ENCODE assay signal across 7 mouse cellular contexts in the genomic region with DNA sequence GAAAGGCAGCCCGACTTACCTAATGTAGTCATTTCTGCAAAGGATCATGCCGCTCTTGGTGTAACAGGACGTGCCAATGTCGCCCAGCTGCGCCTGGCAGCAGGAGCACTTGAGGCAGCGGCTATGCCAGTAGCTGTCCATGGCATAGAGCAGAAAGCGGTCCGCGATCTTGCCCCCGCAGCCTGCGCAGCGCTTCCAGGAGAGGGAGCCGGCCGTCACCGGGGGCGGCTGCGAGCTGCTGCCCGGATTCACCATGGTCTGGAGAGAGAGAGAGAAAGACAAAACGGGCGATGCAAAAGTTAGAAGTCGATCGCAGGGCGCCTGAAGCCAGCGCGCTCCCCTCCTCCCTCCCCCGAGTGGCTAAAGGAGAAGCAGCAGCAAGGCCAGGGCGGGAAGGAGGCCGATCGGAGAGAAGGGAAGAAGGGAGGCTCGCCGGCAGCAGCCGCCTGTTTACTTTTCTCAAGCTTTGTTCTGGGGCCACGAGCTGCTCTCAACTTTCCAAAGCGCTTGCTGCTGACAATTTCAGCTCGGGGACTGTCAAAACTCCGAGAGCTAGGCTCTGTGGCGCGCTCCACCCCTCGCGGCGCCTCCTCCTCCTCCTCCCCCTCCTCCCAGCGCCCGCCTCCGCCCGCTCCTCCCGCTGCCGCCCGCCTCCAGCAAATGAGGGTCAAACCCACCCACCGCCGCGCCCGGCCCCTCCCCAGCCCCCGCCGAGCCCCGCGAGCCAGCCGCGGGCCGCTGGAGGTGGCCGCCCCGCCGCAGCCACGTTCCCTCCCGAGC. TPM values are rescaled to one million over a fixed set of nuclear protein-coding genes. Genes with fewer than 3 reads are reported as not detected.
DNase-seq lines count a peak whose midpoint lies in the region; ATAC-seq and TF ChIP-seq lines count a peak whose summit lies in the region.

No protein-coding gene starts in this region.

- 1% methylated on average over 54 of the region's 64 CpGs for WGBS in intestine, postnatal 0 days
- WGBS in liver, adult 2 months, result under 1% methylated on average over 64 of the region's 64 CpGs

- H3K36me3 ChIP-seq in intestine, postnatal 0 days (ENCODE audit: control insufficient read depth, insufficient read depth), result no peaks in the 10 kb centered on the region
- H3K36me3 ChIP-seq in liver, adult 2 months (ENCODE audit: control insufficient read depth, insufficient read depth, low read length), result 0 out of 2 replicates have a peak, but pooled peaks cover 2% of the 10 kb centered on the region

- peak; percentile 27 for ATAC-seq in common myeloid progenitor, adult 5-6 weeks (replicated peaks; ENCODE audit: low read depth, poor library complexity, severe bottlenecking)
- peak; percentile 13 for ATAC-seq in granulocyte monocyte progenitor cell, adult 5-6 weeks (replicated peaks; ENCODE audit: poor library complexity, severe bottlenecking)
- peak; percentile 12; the same call in 1 of the 2 replicates for ATAC-seq in intestine, postnatal 0 days
- peak; percentile 16; the same call in 1 of the 2 replicates for ATAC-seq in monocyte, adult 5-6 weeks (replicated peaks; ENCODE audit: insufficient number of reproducible peaks, low FRiP score, low TSS enrichment, poor library complexity, severe bottlenecking)

- H3K27me3 ChIP-seq in intestine, postnatal 0 days (replicated peaks; ENCODE audit: control insufficient read depth, insufficient read depth, low read length), result no peaks in the 10 kb centered on the region
- H3K27me3 ChIP-seq in liver, adult 2 months (ENCODE audit: control insufficient read depth, insufficient read depth, low read length), result no peaks in the 10 kb centered on the region

- peak; percentile 55 for TF ChIP-seq CTCF in intestine, postnatal 0 days (IDR thresholded peaks at IDR 0.05; ENCODE audit: low read depth)
- TF ChIP-seq CTCF in liver, adult 2 months (IDR thresholded peaks at IDR 0.05; ENCODE audit: low read depth, low read length), result no peak

- peak overlapping the region; percentile 91 for H3K4me2 ChIP-seq in intestine, postnatal 0 days (replicated peaks; ENCODE audit: low read depth)

- peak; percentile 85 to 86 for DNase-seq in adrenal gland, adult 18-20 months (ENCODE audit: low spot score in 2 of 2)
- peak; percentile 77 for DNase-seq in liver, adult 2 months (ENCODE audit: extremely low read depth, low read depth, low spot score)
- peak; percentile 80 to 84 for DNase-seq in spleen, postnatal 36 days (ENCODE audit: low spot score in 2 of 2)

- H3K4me1 ChIP-seq in intestine, postnatal 0 days (replicated peaks; ENCODE audit: control insufficient read depth, insufficient read depth, low read length), result no peaks in the 10 kb centered on the region; the same call in 1 of the 2 replicates
- peaks cover 17% of the 10 kb centered on the region for H3K4me1 ChIP-seq in liver, adult 2 months (ENCODE audit: control insufficient read depth, insufficient read depth, low read length)

- H3K4me3 ChIP-seq in intestine, postnatal 0 days (ENCODE audit: low read depth, low read length), result peak overlapping the region; percentile 84
- H3K4me3 ChIP-seq in liver, adult 2 months (ENCODE audit: insufficient read depth, low read depth, low read length), result peak overlapping the region; percentile 100

- H3K79me2 ChIP-seq in liver, adult 2 months (ENCODE audit: control insufficient read depth, insufficient read depth, low read length), result peaks cover 5% of the 10 kb centered on the region; the same call in 1 of the 2 replicates

- no peaks in the 10 kb centered on the region for H3K9me3 ChIP-seq in intestine, postnatal 0 days (ENCODE audit: control insufficient read depth)

- H3K9ac ChIP-seq in intestine, postnatal 0 days (ENCODE audit: low read depth, low read length), result peak overlapping the region; percentile 65
- H3K9ac ChIP-seq in liver, adult 2 months (ENCODE audit: low read depth, low read length), result peak overlapping the region; percentile 98

- no peak for TF ChIP-seq POLR2A in liver, adult 2 months (IDR thresholded peaks at IDR 0.05; ENCODE audit: extremely low read depth, insufficient read depth, low read length)

- peak overlapping the region; percentile 81 for H3K27ac ChIP-seq in intestine, postnatal 0 days (ENCODE audit: low read depth, low read length)
- peak overlapping the region; percentile 81 for H3K27ac ChIP-seq in liver, adult 2 months (replicated peaks; ENCODE audit: insufficient read depth, low read depth, low read length)

RNA-seq across cellular contexts. Expression of a gene that starts 3.0 kb away (rescaled TPM):
- 10 to 100 TPM; 38.6 to 87.8 TPM for total RNA-seq in adrenal gland, adult 18-20 months (2021)
- 31.5 and 38.2 TPM in 2 replicates for total RNA-seq in common myeloid progenitor, adult 5-6 weeks (2017)
- total RNA-seq in granulocyte monocyte progenitor cell, adult 5-6 weeks (2014; fragmentation: Nextera tagmentation), result 116 and 130 TPM in 2 replicates
- total RNA-seq in granulocyte monocyte progenitor cell, adult 5-6 weeks (2017), result 34.5 and 45.1 TPM in 2 replicates
- polyA plus RNA-seq in intestine, postnatal 0 days (2015; fragmentation: Nextera tagmentation; extraction: Ambion mirVana), result 23.5 and 26.3 TPM in 2 replicates
- total RNA-seq in liver, adult 2 months (2014; rRNA removed), result 4.4 and 6.6 TPM in 2 replicates
- polyA plus RNA-seq in liver, adult 2 months (2012; rRNA removed), result 13.3 and 17.3 TPM in 2 replicates
- total RNA-seq in monocyte, adult 5-6 weeks (2017), result 65.3 to 118 TPM (median 104 TPM) in 3 replicates

Comparison
In these comparisons a context has a peak if more than half of its experiments do, and no peak if none do; other contexts are left out.
1. Peak in every context shown above with its lines: DNase-seq, ATAC-seq, H3K4me3 ChIP-seq and H3K27ac ChIP-seq.